Comparison of ENCODE assay signal across 8 mouse cellular contexts in genomic region chr1:81594183-81594515, GRCm38 (mm10).
DNase-seq lines count a peak whose midpoint lies in the region; ATAC-seq lines count a peak whose summit lies in the region.

No protein-coding gene starts in this region.

- intact Hi-C loops in left cerebral cortex, postnatal 14 days (cut with DNase I): loop anchor here (10.0 kb wide), 1 partner anchor 691 kb away; no protein-coding TSS in a partner anchor

- H3K4me3 ChIP-seq in heart, embryonic 16.5 days (ENCODE audit: low read length): peak overlapping the region; percentile 49
- peak overlapping the region; percentile 45 for H3K4me3 ChIP-seq in embryonic facial prominence, embryonic 13.5 days
- peak overlapping the region; percentile 41 for H3K4me3 ChIP-seq in hindbrain, embryonic 13.5 days
- peak overlapping the region; percentile 42 for H3K4me3 ChIP-seq in midbrain, embryonic 15.5 days

- H3K27me3 ChIP-seq in heart, embryonic 16.5 days (ENCODE audit: control insufficient read depth, insufficient read depth, low read length): no peaks in the 10 kb centered on the region
- H3K27me3 ChIP-seq in embryonic facial prominence, embryonic 13.5 days: no peaks in the 10 kb centered on the region
- H3K27me3 ChIP-seq in hindbrain, embryonic 13.5 days: no peaks in the 10 kb centered on the region
- no peaks in the 10 kb centered on the region for H3K27me3 ChIP-seq in midbrain, embryonic 15.5 days (replicated peaks)

- no peaks in the 10 kb centered on the region for H3K9me3 ChIP-seq in heart, embryonic 16.5 days (replicated peaks; ENCODE audit: control insufficient read depth, low read length)
- H3K9me3 ChIP-seq in embryonic facial prominence, embryonic 13.5 days: no peaks in the 10 kb centered on the region
- H3K9me3 ChIP-seq in hindbrain, embryonic 13.5 days: no peaks in the 10 kb centered on the region
- H3K9me3 ChIP-seq in midbrain, embryonic 15.5 days: no peaks in the 10 kb centered on the region

- ATAC-seq in heart, embryonic 16.5 days (replicated peaks; ENCODE audit: extremely low read depth, insufficient read depth, low FRiP score): no peak
- ATAC-seq in embryonic facial prominence, embryonic 13.5 days (ENCODE audit: insufficient number of reproducible peaks, insufficient read depth, low FRiP score, low TSS enrichment, low read depth): no peak
- peak; percentile 57 for ATAC-seq in hindbrain, embryonic 13.5 days (ENCODE audit: low FRiP score)
- ATAC-seq in midbrain, embryonic 15.5 days (replicated peaks): peak; percentile 32
- ATAC-seq in megakaryocyte, adult 5-6 weeks (ENCODE audit: poor library complexity, severe bottlenecking): no peak

- no peaks in the 10 kb centered on the region for H3K36me3 ChIP-seq in heart, embryonic 16.5 days (ENCODE audit: control insufficient read depth, insufficient read depth)
- H3K36me3 ChIP-seq in embryonic facial prominence, embryonic 13.5 days: no peaks in the 10 kb centered on the region
- no peaks in the 10 kb centered on the region for H3K36me3 ChIP-seq in hindbrain, embryonic 13.5 days
- H3K36me3 ChIP-seq in midbrain, embryonic 15.5 days (replicated peaks): no peaks in the 10 kb centered on the region

- H3K27ac ChIP-seq in heart, embryonic 16.5 days (ENCODE audit: low read length): no peak overlapping the region
- peak overlapping the region; percentile 84; the same call in 1 of the 2 replicates for H3K27ac ChIP-seq in embryonic facial prominence, embryonic 13.5 days
- H3K27ac ChIP-seq in hindbrain, embryonic 13.5 days: peak overlapping the region; percentile 98
- peak overlapping the region; percentile 95 for H3K27ac ChIP-seq in midbrain, embryonic 15.5 days

- H3K9ac ChIP-seq in heart, embryonic 16.5 days (ENCODE audit: low read length): peak overlapping the region; percentile 57
- H3K9ac ChIP-seq in embryonic facial prominence, embryonic 13.5 days: peak overlapping the region; percentile 68
- H3K9ac ChIP-seq in hindbrain, embryonic 13.5 days: peak overlapping the region; percentile 72
- peak overlapping the region; percentile 57 for H3K9ac ChIP-seq in midbrain, embryonic 15.5 days

- 16% methylated on average over 5 of the region's 5 CpGs for WGBS in heart, embryonic 16.5 days
- 5% methylated on average over 5 of the region's 5 CpGs for WGBS in embryonic facial prominence, embryonic 13.5 days
- 2% methylated on average over 5 of the region's 5 CpGs for WGBS in hindbrain, embryonic 13.5 days
- WGBS in midbrain, embryonic 15.5 days: 2% methylated on average over 5 of the region's 5 CpGs

- no peak for DNase-seq in heart, adult 9 months (ENCODE audit: low spot score in 2 of 2)
- DNase-seq in MN1 (ENCODE audit: low spot score): no peak
- DNase-seq in left cerebral cortex, postnatal 14 days (ENCODE audit: low spot score in 2 of 2): no peak

- H3K4me2 ChIP-seq in heart, embryonic 16.5 days (ENCODE audit: low read depth, low read length): peak overlapping the region; percentile 63
- peak overlapping the region; percentile 71 for H3K4me2 ChIP-seq in embryonic facial prominence, embryonic 13.5 days
- H3K4me2 ChIP-seq in hindbrain, embryonic 13.5 days: peak overlapping the region; percentile 61
- H3K4me2 ChIP-seq in midbrain, embryonic 15.5 days: peak overlapping the region; percentile 79

- no peaks in the 10 kb centered on the region; the same call in 1 of the 2 replicates for H3K4me1 ChIP-seq in heart, embryonic 16.5 days (ENCODE audit: control insufficient read depth, insufficient read depth, low read length)
- H3K4me1 ChIP-seq in embryonic facial prominence, embryonic 13.5 days: peaks cover 15% of the 10 kb centered on the region
- H3K4me1 ChIP-seq in hindbrain, embryonic 13.5 days (replicated peaks): peaks cover 21% of the 10 kb centered on the region
- peaks cover 24% of the 10 kb centered on the region for H3K4me1 ChIP-seq in midbrain, embryonic 15.5 days

Comparison
In these comparisons a context has a peak if more than half of its experiments do, and no peak if none do; other contexts are left out.
1. ATAC-seq: peak in hindbrain, embryonic 13.5 days (single experiment) and midbrain, embryonic 15.5 days (single experiment); none in heart, embryonic 16.5 days (single experiment), embryonic facial prominence, embryonic 13.5 days (single experiment) and megakaryocyte, adult 5-6 weeks (single experiment).
2. Peak in every context shown above with its lines, with median percentiles within 50 percentile points of each other: H3K4me2 ChIP-seq, H3K4me3 ChIP-seq and H3K9ac ChIP-seq.